Mouse (Mus musculus) heart, postnatal 4 days (tissue): ENCODE measurements around the gene Fgf2. TPM values are rescaled to one million over a fixed set of nuclear protein-coding genes. Genes with fewer than 3 reads are reported as not detected.

Experiments
- DNase-seq: peaks from one replicate; pipeline ENCODE4 v3.0.0; 2021
- total RNA-seq, 2 experiments: library from RNA; stranded (reverse); gene quantifications; 2 replicates each; pipeline ENCODE4 v1.2.3; 2021

Gene Fgf2
- total RNA-seq, 2 experiments from 2014 or later = 3.2 to 3.5 TPM

DNA sequence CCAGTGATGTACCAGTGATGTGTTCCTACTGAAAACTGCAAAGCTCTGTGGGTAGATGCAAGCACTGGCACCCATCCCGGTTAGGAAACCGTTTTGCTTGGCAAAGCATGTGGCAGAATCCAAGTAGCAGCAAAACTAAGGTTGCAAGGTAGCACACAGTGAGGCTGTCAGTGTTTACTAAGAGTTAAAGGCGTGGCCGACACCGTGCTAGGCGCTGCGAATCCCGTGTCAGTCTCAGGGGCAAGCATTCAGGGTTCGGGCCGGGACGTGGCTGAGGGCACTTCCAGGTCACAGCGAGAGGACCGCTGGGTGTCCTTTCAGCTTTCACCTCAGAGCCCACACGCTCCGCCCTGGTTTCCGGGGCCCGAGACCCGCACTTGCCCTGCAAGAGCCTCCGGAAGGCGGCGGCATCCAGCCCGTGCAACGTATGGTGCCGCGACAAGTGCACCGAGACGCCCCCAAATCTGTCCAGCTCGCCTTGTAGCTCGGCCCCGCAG lies 70.9 kb downstream of the Fgf2 start:
- DNase-seq = no peak

DNA sequence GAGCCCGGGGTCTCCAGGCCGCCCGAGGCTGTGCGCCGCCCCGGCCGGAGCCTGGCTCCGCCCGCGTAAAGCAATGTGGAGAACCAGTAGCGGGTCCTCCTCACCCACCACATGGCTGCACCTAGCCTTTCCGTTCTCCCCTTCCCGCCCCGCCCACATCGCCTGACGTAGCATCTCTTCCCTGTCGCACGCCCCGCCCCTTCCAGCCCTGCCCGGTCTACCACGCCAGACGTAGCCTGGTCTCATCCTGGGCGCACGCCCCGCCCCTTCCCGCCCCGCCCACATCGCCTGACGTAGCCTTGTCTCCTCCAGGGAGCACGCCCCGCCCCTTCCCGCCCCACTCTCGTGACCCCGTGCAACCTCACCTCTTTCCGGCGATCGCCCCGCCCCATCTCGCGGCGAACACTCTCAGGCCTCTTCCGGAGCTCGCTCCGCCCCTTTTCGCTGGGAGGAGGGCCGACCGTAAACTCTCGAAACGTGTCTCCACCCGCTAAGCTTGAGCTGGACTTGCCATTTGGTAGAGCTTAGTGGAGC lies 71.4 kb downstream of the Fgf2 start, which contains the start of gene Spata5:
Spata5 (plus strand) TSS at position 439 of the 534 bp plus-strand sequence.
- DNase-seq = peak; percentile 98

DNA sequence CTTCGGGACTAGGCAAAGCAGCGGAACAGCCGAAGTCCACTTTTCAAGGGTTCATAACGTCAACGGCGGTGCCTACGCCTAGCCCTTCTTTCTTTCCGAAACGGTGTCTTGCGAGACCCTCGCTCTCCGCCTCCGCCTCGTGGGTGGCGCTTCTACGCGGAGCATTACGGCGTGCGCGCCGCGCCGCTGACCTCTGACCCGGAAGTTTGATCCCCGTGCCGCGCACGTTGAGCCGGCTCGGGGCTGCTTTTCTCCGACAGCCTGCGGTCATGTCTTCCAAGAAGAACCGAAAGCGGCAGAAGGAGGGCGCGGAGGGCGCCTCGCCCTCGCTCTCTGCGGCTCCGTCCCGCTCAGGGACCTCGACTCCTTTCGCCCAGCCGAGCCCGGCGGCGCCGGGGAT lies 71.9 kb downstream of the Fgf2 start, which contains the start of gene Nudt6:
Nudt6 (minus strand) TSS at position 140 of the 400 bp plus-strand sequence.
- DNase-seq = peak; percentile 93

DNA sequence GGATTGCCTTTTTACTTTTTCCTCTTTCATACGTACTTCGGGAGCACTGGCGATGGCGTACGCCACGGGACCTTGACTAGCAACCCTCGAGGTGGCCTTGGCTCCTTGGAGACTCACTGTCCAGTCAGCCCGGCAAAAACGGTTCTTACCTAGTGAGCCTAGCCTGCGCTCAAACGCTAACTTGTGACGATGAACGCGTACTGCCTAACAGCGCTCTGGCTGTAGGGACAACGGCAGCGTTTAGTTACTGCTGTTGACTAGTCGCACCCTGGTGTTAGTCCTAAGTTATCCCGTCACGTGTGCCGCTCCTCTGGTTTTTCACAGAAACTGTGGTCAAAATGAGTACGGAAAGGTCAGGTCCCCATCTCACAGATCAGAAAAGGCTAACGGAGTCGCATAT lies 72.5 kb downstream of the Fgf2 start:
- no peak for DNase-seq

DNA sequence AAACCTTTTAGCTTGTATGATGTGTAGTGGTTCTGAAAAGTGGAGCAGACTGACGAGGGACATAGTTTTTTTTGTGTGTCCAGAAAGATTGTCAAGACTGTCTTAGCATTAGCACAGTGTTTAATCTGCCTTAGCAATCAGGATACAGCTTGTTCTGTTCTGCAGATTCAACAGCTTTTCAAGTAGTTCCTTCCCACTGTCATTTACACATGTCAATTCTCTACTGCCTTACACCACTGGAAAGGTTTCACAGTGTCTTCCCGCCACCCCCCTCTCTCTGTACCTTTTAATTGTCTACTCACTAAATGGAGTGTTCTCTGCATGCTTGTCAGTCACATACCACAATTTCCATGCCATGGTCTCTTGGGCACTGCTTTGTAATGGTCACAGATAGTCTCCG lies 73.0 kb downstream of the Fgf2 start:
- no peak for DNase-seq

DNA sequence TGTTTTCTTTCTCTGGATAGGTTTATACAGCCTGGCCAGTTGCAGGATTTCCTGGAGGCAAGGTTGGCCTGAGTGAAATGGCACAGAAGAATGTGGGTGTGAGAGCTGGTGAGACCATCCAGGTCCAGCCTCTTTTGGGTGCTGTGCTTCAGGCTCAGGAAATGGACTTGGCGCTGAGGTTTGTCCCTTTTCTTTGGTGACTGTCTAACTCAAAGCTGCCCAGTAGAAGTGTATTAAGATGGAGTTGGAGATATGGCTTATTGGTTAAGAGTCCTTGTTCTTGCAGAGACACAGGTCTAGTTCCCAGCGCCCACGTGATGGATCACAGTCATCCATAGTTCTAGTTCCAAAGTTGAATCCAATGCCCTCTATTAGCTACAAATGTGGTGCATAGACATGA lies 77.9 kb downstream of the Fgf2 start:
- DNase-seq = no peak

DNA sequence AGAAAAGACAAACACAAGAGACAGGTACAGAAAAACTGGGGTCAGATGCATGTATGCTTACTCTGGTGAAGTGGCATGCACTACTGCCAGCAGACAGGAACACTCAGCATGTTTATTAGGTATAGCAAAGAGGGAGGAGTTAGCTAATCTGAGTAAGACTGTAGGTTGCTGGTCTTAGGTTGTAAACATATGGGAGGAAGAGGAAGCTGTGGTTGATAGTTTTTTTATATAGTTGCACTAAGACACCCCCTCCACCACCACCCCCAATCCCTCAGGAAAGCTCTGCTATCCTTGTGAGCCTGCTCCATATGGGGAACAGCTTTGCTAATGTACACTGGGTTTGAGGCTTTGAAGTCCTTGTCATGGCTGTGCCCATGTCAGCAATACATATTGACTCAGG lies 82.2 kb downstream of the Fgf2 start:
- DNase-seq = no peak

DNA sequence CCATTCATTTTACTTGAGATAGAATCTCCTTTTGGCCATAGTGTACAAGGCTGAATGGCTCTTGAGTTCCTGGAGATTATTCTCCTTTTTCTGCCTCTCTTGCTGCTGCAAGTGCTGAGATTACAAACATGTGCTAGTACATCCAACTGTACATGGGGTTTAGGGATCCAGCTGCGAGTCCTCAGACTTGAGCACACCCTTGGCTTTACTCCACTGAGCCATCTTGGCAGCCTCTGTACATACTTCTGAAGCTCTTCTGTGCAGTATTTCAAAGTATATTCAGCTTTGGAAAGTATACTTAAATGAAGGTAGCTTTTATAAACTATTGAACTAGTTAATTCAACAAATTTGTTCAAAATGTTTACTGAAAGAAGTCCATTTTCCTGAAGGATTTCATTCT lies 91.6 kb downstream of the Fgf2 start:
- DNase-seq = peak; percentile 45

DNA sequence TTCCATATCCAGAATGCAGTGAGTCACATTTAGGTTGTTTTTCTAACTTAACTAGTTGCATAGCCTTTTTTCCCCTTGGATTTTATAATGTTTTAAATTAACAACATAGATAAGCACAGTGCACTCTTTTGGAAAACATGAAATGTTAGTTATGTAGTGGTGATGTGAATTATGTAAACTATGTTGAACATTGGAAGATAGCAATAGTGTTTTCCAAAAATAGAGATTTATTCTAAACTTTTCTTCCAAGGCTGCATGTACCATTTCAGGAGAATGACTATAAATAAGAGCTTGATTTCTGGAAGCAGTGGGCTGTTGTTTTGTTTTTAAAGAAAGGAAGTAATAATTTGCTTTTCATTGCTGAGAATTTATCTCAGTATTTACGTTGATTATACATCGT lies 95.3 kb downstream of the Fgf2 start:
- no peak for DNase-seq

DNA sequence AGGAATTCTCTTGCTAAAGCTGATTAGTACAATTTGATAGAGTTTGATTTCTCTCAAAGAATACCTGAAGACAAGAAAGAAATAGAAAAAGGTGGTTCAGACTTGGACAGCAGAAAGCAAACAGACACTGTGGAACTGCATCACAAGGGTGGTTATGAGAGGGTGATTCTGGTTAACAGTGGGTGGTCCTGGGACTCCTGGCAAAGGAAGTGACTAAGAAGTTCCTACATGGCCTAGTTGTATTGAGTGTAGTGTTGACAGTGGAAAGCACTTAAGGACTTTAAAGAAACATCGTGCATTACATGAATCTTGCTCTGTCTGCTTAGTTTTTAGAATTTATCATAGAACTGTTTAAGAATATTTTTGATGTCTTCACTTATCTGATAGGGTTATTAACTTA lies 107.8 kb downstream of the Fgf2 start:
- no peak for DNase-seq

Other genes with a start within 250 kb of the Fgf2 start
- gene Il2, start 222.4 kb upstream of the Fgf2 start, total RNA-seq = not detected
- gene Il21, start 115.7 kb upstream of the Fgf2 start, total RNA-seq = not detected
- 1 to 10 TPM; 2.2 to 2.7 TPM for gene Bbs12, start 35.8 kb upstream of the Fgf2 start, total RNA-seq
- gene Cetn4, start 35.6 kb upstream of the Fgf2 start, total RNA-seq = 1 to 10 TPM; 1.6 to 2.0 TPM
- gene Spata5, start 71.5 kb downstream of the Fgf2 start, total RNA-seq = 10 to 100 TPM; 25.4 to 28.9 TPM
- gene Nudt6, start 71.9 kb downstream of the Fgf2 start, total RNA-seq = 10 to 100 TPM; 15.0 to 15.1 TPM